Mouse (Mus musculus) forebrain, postnatal 0 days (tissue): ENCODE measurements at regions not wholly inside any gene's neighbourhood (a gene's known extent, or its start where the extent isn't known, plus 50 kb on each side); places are given as distances from the start of the nearest gene placed in this dataset.

Source experiments
- ATAC-seq: fragments of 200-750 bp; cut with Nextera tagmentation; 2 replicates; pipeline ENCODE4 v1.8.0; 2017; ENCODE audit warnings: mild to moderate bottlenecking, moderate library complexity
- DNase-seq: peaks from one replicate; pipeline ENCODE4 v3.0.0-alpha.2; 2015
- H3K27ac ChIP-seq: fragments of 300-500 bp; sonication (generic); 2 replicates; pipeline ENCODE4 v1.5.1; 2014; ENCODE audit warnings: low read depth, mild to moderate bottlenecking, antibody characterized with exemption, low read length, moderate library complexity, mixed read lengths
- H3K27me3 ChIP-seq: fragments of 300-500 bp; sonication (generic); 2 replicates; pipeline ENCODE4 v1.6.1; 2014; ENCODE audit warnings: mild to moderate bottlenecking, low read length, mixed read lengths; ENCODE audit not compliant: insufficient read depth
- H3K36me3 ChIP-seq: fragments of 300-500 bp; sonication (generic); 2 replicates; pipeline ENCODE4 v1.6.1; 2014; ENCODE audit warnings: mild to moderate bottlenecking, moderate library complexity; ENCODE audit not compliant: insufficient read depth
- H3K4me1 ChIP-seq: fragments of 300-500 bp; sonication (generic); 2 replicates; pipeline ENCODE4 v1.6.1; 2014; ENCODE audit warnings: antibody characterized with exemption; ENCODE audit not compliant: insufficient read depth
- H3K4me2 ChIP-seq: fragments of 300-500 bp; sonication (generic); 2 replicates; pipeline ENCODE4 v1.6.1; 2014; ENCODE audit warnings: low read depth, mild to moderate bottlenecking, moderate library complexity
- H3K4me3 ChIP-seq: fragments of 300-500 bp; sonication (generic); 2 replicates; pipeline ENCODE4 v1.5.1; 2014; ENCODE audit warnings: low read depth, low read length, mixed read lengths
- H3K9ac ChIP-seq: fragments of 300-500 bp; sonication (generic); 2 replicates; pipeline ENCODE4 v1.6.1; 2014; ENCODE audit warnings: mild to moderate bottlenecking
- H3K9me3 ChIP-seq: fragments of 300-500 bp; sonication (generic); 2 replicates; pipeline ENCODE4 v1.6.1; 2016; ENCODE audit warnings: low read length
- CTCF ChIP-seq: sonication (generic); IDR thresholded peaks from 2 replicates; pipeline ENCODE4 v1.5.1; 2016; ENCODE audit warnings: antibody characterized with exemption, control low read depth, low read depth
- WGBS: fragments of 180-500 bp; shearing (Covaris S2); extraction: QIAGEN DNeasy Blood & Tissue Kit; methylation state at CpG from one replicate; pipeline ENCODE4 v1.1.7; 2014; 5-methylcytosine and 5-hydroxymethylcytosine counted together

- H3K9me3 ChIP-seq = no peaks in the 10 kb centered on the region
- no peak for TF ChIP-seq CTCF
- no peaks in the 10 kb centered on the region for H3K4me1 ChIP-seq
- DNase-seq (no peak), ATAC-seq (no peak)
- H3K27ac ChIP-seq = no peak overlapping the region
- WGBS = 92% methylated on average over 4 of the region's 4 CpGs
- no peaks in the 10 kb centered on the region for H3K27me3 ChIP-seq
- H3K36me3 ChIP-seq = no peaks in the 10 kb centered on the region
- no peak overlapping the region for H3K4me3 ChIP-seq
- H3K4me2 ChIP-seq = no peak overlapping the region
- no peak overlapping the region for H3K9ac ChIP-seq
These were observed 342.4 kb downstream of the Cdh11 start for GRCm38 (mm10) chr8:102443006-102443405.

- DNase-seq (no peak), ATAC-seq (no peak)
- Histone ChIP-seq H3K4me1 (no peaks in the 10 kb centered on the region), H3K27me3 (no peaks in the 10 kb centered on the region), H3K9me3 (no peaks in the 10 kb centered on the region), H3K4me3 (no peak overlapping the region), H3K9ac (no peak overlapping the region), H3K27ac (no peak overlapping the region), H3K4me2 (no peak overlapping the region), H3K36me3 (no peaks in the 10 kb centered on the region)
- TF ChIP-seq CTCF = no peak
- WGBS = 41% methylated on average over 2 of the region's 2 CpGs
These were observed 363.6 kb downstream of the Cdh11 start for GRCm38 (mm10) chr8:102421828-102422227.

GRCm38 (mm10) chr8:102414931-102415330 lies 370.5 kb downstream of the Cdh11 start:
- H3K9me3 ChIP-seq = no peaks in the 10 kb centered on the region
- WGBS = 58% methylated on average over 4 of the region's 4 CpGs
- no peaks in the 10 kb centered on the region for H3K36me3 ChIP-seq
- H3K4me3 ChIP-seq = no peak overlapping the region
- no peak overlapping the region for H3K27ac ChIP-seq
- no peak overlapping the region for H3K9ac ChIP-seq
- H3K4me2 ChIP-seq = no peak overlapping the region
- no peak for ATAC-seq
- H3K4me1 ChIP-seq = no peaks in the 10 kb centered on the region
- no peaks in the 10 kb centered on the region for H3K27me3 ChIP-seq
- DNase-seq = no peak
- no peak for TF ChIP-seq CTCF

GRCm38 (mm10) chr8:102413446-102413845 lies 372.0 kb downstream of the Cdh11 start:
- H3K9ac ChIP-seq = no peak overlapping the region
- H3K9me3 ChIP-seq = no peaks in the 10 kb centered on the region
- DNase-seq (no peak), ATAC-seq (no peak)
- 88% methylated on average over 5 of the region's 5 CpGs for WGBS
- H3K36me3 ChIP-seq = no peaks in the 10 kb centered on the region
- TF ChIP-seq CTCF = no peak
- no peak overlapping the region for H3K4me3 ChIP-seq
- H3K27me3 ChIP-seq = no peaks in the 10 kb centered on the region
- H3K4me1 ChIP-seq = no peaks in the 10 kb centered on the region
- no peak overlapping the region for H3K4me2 ChIP-seq
- H3K27ac ChIP-seq = no peak overlapping the region

- no peak overlapping the region for H3K9ac ChIP-seq
- 81% methylated on average over 4 of the region's 4 CpGs for WGBS
- H3K4me1 ChIP-seq = no peaks in the 10 kb centered on the region
- no peak overlapping the region for H3K4me3 ChIP-seq
- no peak overlapping the region for H3K4me2 ChIP-seq
- no peaks in the 10 kb centered on the region for H3K9me3 ChIP-seq
- no peaks in the 10 kb centered on the region for H3K36me3 ChIP-seq
- H3K27ac ChIP-seq = no peak overlapping the region
- no peak for ATAC-seq
- DNase-seq = no peak
- no peak for TF ChIP-seq CTCF
- H3K27me3 ChIP-seq = no peaks in the 10 kb centered on the region
These were observed 397.9 kb downstream of the Cdh11 start for GRCm38 (mm10) chr8:102387591-102387990.

- ATAC-seq (no peak), DNase-seq (no peak)
- Histone ChIP-seq H3K27me3 (no peaks in the 10 kb centered on the region), H3K4me2 (no peak overlapping the region), H3K27ac (no peak overlapping the region), H3K4me1 (no peaks in the 10 kb centered on the region), H3K9me3 (no peaks in the 10 kb centered on the region), H3K4me3 (no peak overlapping the region), H3K36me3 (no peaks in the 10 kb centered on the region), H3K9ac (no peak overlapping the region)
- no peak for TF ChIP-seq CTCF
- WGBS = 89% methylated on average over 1 of the region's 1 CpGs
These were observed 440.1 kb downstream of the Cdh11 start for GRCm38 (mm10) chr8:102345392-102345791.

GRCm38 (mm10) chr8:102332511-102332910 lies 452.9 kb downstream of the Cdh11 start:
- TF ChIP-seq CTCF = no peak
- no peaks in the 10 kb centered on the region for H3K27me3 ChIP-seq
- no peaks in the 10 kb centered on the region for H3K9me3 ChIP-seq
- H3K4me3 ChIP-seq = no peak overlapping the region
- ATAC-seq = no peak
- no peak overlapping the region for H3K9ac ChIP-seq
- no peaks in the 10 kb centered on the region for H3K4me1 ChIP-seq
- no peaks in the 10 kb centered on the region for H3K36me3 ChIP-seq
- H3K27ac ChIP-seq = no peak overlapping the region
- no peak for DNase-seq
- WGBS = 46% methylated on average over 5 of the region's 5 CpGs
- no peak overlapping the region for H3K4me2 ChIP-seq

- DNase-seq = no peak
- WGBS = 41% methylated on average over 4 of the region's 4 CpGs
These were observed 454.3 kb downstream of the Cdh11 start for GRCm38 (mm10) chr8:102331151-102331550.

More at GRCm38 (mm10) chr8:102331151-102331550, 454.3 kb downstream of the Cdh11 start:
- no peaks in the 10 kb centered on the region for H3K27me3 ChIP-seq
- H3K4me2 ChIP-seq = no peak overlapping the region
- H3K9me3 ChIP-seq = no peaks in the 10 kb centered on the region
- H3K9ac ChIP-seq = no peak overlapping the region
- no peaks in the 10 kb centered on the region for H3K4me1 ChIP-seq
- no peak for ATAC-seq
- no peak overlapping the region for H3K27ac ChIP-seq
- H3K4me3 ChIP-seq = no peak overlapping the region
- no peak for TF ChIP-seq CTCF
- no peaks in the 10 kb centered on the region for H3K36me3 ChIP-seq
